Mouse (Mus musculus): ENCODE results near the gene Elfn2. TPM values are rescaled to one million over a fixed set of nuclear protein-coding genes. Genes with fewer than 3 reads are reported as not detected.

Elfn2 gene
- polyA plus RNA-seq, 2 experiments: not detected

DNA sequence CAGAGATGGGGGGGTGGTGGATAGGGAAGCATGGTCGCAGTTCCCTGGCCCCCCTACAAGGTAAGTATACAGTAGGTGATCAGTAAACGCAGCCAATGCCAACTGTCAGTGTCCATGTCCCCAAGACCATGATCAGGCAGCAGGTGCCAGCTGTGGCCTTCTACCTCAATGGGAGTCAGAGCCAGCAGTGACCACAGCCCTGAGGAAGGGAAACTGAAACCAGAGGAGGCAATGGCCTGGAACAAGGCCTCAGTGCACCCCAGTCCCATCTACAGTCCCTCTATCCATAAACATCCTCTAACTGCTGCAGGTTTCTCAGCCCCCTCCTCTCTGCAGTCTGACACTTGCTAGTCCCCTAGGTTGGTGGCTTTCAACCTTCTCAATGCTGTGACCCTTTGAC lies 27.9 kb downstream of the Elfn2 start:
- Histone ChIP-seq H3K27me3 (ENCODE audit: control insufficient read depth, insufficient read depth, low read length) (no peaks in the 10 kb centered on the region), H3K27ac (no peak overlapping the region), H3K9me3 (ENCODE audit: control insufficient read depth, low read length) (no peaks in the 10 kb centered on the region), H3K4me2 (ENCODE audit: low read depth) (no peak overlapping the region), H3K36me3 (replicated peaks; ENCODE audit: control insufficient read depth, insufficient read depth, low read depth) (no peaks in the 10 kb centered on the region), H3K4me1 (replicated peaks; ENCODE audit: control insufficient read depth in 2 of 2, insufficient read depth in 2 of 2, low read length in 1 of 2) (no peaks in the 10 kb centered on the region), H3K9ac (replicated peaks) (no peak overlapping the region), H3K4me3 (ENCODE audit: insufficient read depth in 1 of 2, low read depth in 2 of 2, low read length in 2 of 2) (no peak overlapping the region)
- DNase-seq (ENCODE audit: low read depth in 3 of 3, low spot score in 3 of 3) (no peak), ATAC-seq (ENCODE audit: insufficient read depth) (no peak)
- 61% methylated on average over 2 of the region's 2 CpGs for WGBS (ENCODE audit: insufficient replicate concordance)
- no peak for TF ChIP-seq EP300 (IDR thresholded peaks at IDR 0.05; ENCODE audit: low read depth)
- no peak for TF ChIP-seq CTCF (IDR thresholded peaks at IDR 0.05; ENCODE audit: low read depth)

- Histone ChIP-seq H3K4me1 (replicated peaks; ENCODE audit: control insufficient read depth in 2 of 2, insufficient read depth in 2 of 2, low read length in 1 of 2) (no peaks in the 10 kb centered on the region), H3K9ac (replicated peaks) (no peak overlapping the region), H3K27me3 (ENCODE audit: control insufficient read depth, insufficient read depth, low read length) (no peaks in the 10 kb centered on the region), H3K27ac (no peak overlapping the region), H3K36me3 (replicated peaks; ENCODE audit: control insufficient read depth, insufficient read depth, low read depth) (no peaks in the 10 kb centered on the region), H3K9me3 (ENCODE audit: control insufficient read depth, low read length) (no peaks in the 10 kb centered on the region), H3K4me2 (ENCODE audit: low read depth) (no peak overlapping the region), H3K4me3 (ENCODE audit: insufficient read depth in 1 of 2, low read depth in 2 of 2, low read length in 2 of 2) (no peak overlapping the region)
- 51% methylated on average over 7 of the region's 7 CpGs for WGBS (ENCODE audit: insufficient replicate concordance)
- ATAC-seq (ENCODE audit: insufficient read depth) (no peak), DNase-seq (ENCODE audit: low read depth in 3 of 3, low spot score in 3 of 3) (no peak)
- no peak for TF ChIP-seq EP300 (IDR thresholded peaks at IDR 0.05; ENCODE audit: low read depth)
- TF ChIP-seq CTCF (IDR thresholded peaks at IDR 0.05; ENCODE audit: low read depth): no peak
Observed at GRCm38 (mm10) chr15:78686910-78687309, 31.7 kb downstream of the Elfn2 start.

DNA sequence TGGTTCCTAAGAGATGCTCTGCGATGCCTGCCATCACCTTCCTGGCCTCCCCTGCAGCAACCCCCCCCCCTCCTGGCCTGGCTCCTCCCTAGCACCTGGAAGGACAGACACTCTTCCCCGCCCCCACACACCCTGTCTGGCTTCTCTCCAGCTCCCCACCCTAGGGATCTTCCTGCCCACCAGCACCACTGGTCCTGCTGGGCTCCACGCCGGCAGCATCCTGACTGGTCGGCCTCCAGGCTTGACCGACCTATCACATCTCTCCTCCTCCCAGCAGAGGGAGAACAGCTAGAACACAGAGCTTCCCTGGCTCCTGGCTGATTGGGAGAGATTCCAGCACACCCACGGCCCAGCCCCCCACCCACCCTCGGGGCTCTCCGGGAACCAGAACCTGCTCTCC lies 34.5 kb downstream of the Elfn2 start:
- Histone ChIP-seq H3K9ac (replicated peaks) (no peak overlapping the region), H3K4me3 (ENCODE audit: insufficient read depth in 1 of 2, low read depth in 2 of 2, low read length in 2 of 2) (no peak overlapping the region), H3K27me3 (ENCODE audit: control insufficient read depth, insufficient read depth, low read length) (no peaks in the 10 kb centered on the region), H3K36me3 (replicated peaks; ENCODE audit: control insufficient read depth, insufficient read depth, low read depth) (no peaks in the 10 kb centered on the region), H3K4me2 (ENCODE audit: low read depth) (no peak overlapping the region), H3K9me3 (ENCODE audit: control insufficient read depth, low read length) (no peaks in the 10 kb centered on the region), H3K27ac (no peak overlapping the region), H3K4me1 (replicated peaks; ENCODE audit: control insufficient read depth in 2 of 2, insufficient read depth in 2 of 2, low read length in 1 of 2) (no peaks in the 10 kb centered on the region)
- TF ChIP-seq EP300 (IDR thresholded peaks at IDR 0.05; ENCODE audit: low read depth): no peak
- TF ChIP-seq CTCF (IDR thresholded peaks at IDR 0.05; ENCODE audit: low read depth): no peak
- no peak for ATAC-seq (ENCODE audit: insufficient read depth)
- 5% methylated on average over 9 of the region's 9 CpGs for WGBS (ENCODE audit: insufficient replicate concordance)
- no peak for DNase-seq (ENCODE audit: low read depth in 3 of 3, low spot score in 3 of 3)

DNA sequence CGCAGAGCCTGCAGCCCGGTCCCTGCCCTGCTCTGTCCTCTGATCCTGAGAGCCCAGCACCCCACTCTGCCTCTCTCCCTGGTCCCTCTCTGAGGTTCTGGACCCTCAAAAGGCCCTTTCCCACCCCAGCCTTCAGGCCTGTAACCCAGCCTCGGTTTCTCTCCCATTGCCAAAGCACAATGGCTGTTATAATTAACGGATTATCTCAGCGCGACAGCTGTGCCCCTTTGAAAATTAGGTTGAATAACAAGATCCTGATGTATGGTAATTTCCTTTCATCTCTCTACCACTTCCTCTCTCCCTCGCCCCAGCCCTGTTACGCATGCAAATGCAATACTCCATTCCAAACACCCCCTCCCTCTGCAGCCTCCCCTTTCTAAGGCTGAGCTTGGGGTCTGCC lies 35.1 kb downstream of the Elfn2 start:
- no peaks in the 10 kb centered on the region for H3K4me1 ChIP-seq (replicated peaks; ENCODE audit: control insufficient read depth in 2 of 2, insufficient read depth in 2 of 2, low read length in 1 of 2)
- DNase-seq (ENCODE audit: low read depth in 3 of 3, low spot score in 3 of 3) (no peak), ATAC-seq (ENCODE audit: insufficient read depth) (no peak)
- H3K4me2 ChIP-seq (ENCODE audit: low read depth): no peak overlapping the region
- H3K9ac ChIP-seq (replicated peaks): no peak overlapping the region
- WGBS (ENCODE audit: insufficient replicate concordance): 29% methylated on average over 8 of the region's 8 CpGs
- H3K9me3 ChIP-seq (ENCODE audit: control insufficient read depth, low read length): no peaks in the 10 kb centered on the region
- no peak overlapping the region for H3K27ac ChIP-seq
- no peaks in the 10 kb centered on the region for H3K36me3 ChIP-seq (replicated peaks; ENCODE audit: control insufficient read depth, insufficient read depth, low read depth)
- H3K4me3 ChIP-seq (ENCODE audit: insufficient read depth in 1 of 2, low read depth in 2 of 2, low read length in 2 of 2): no peak overlapping the region
- no peaks in the 10 kb centered on the region for H3K27me3 ChIP-seq (ENCODE audit: control insufficient read depth, insufficient read depth, low read length)
- no peak for TF ChIP-seq CTCF (IDR thresholded peaks at IDR 0.05; ENCODE audit: low read depth)
- no peak for TF ChIP-seq EP300 (IDR thresholded peaks at IDR 0.05; ENCODE audit: low read depth)

- H3K27me3 ChIP-seq (ENCODE audit: control insufficient read depth, insufficient read depth, low read length): no peaks in the 10 kb centered on the region
- no peak for ATAC-seq (ENCODE audit: insufficient read depth)
- TF ChIP-seq CTCF (IDR thresholded peaks at IDR 0.05; ENCODE audit: low read depth) (no peak), EP300 (IDR thresholded peaks at IDR 0.05; ENCODE audit: low read depth) (no peak)
Observed at GRCm38 (mm10) chr15:78681781-78682180, 36.8 kb downstream of the Elfn2 start.

More at GRCm38 (mm10) chr15:78681781-78682180, 36.8 kb downstream of the Elfn2 start:
- DNase-seq (ENCODE audit: low read depth in 3 of 3, low spot score in 3 of 3): no peak
- Histone ChIP-seq H3K4me1 (replicated peaks; ENCODE audit: control insufficient read depth in 2 of 2, insufficient read depth in 2 of 2, low read length in 1 of 2) (no peaks in the 10 kb centered on the region), H3K9me3 (ENCODE audit: control insufficient read depth, low read length) (no peaks in the 10 kb centered on the region), H3K4me3 (ENCODE audit: insufficient read depth in 1 of 2, low read depth in 2 of 2, low read length in 2 of 2) (no peak overlapping the region), H3K27ac (no peak overlapping the region), H3K9ac (replicated peaks) (no peak overlapping the region), H3K4me2 (ENCODE audit: low read depth) (no peak overlapping the region), H3K36me3 (replicated peaks; ENCODE audit: control insufficient read depth, insufficient read depth, low read depth) (no peaks in the 10 kb centered on the region)
- 55% methylated on average over 8 of the region's 8 CpGs for WGBS (ENCODE audit: insufficient replicate concordance)
